ENCODE assay signal across 8 mouse cellular contexts in the genomic region with DNA sequence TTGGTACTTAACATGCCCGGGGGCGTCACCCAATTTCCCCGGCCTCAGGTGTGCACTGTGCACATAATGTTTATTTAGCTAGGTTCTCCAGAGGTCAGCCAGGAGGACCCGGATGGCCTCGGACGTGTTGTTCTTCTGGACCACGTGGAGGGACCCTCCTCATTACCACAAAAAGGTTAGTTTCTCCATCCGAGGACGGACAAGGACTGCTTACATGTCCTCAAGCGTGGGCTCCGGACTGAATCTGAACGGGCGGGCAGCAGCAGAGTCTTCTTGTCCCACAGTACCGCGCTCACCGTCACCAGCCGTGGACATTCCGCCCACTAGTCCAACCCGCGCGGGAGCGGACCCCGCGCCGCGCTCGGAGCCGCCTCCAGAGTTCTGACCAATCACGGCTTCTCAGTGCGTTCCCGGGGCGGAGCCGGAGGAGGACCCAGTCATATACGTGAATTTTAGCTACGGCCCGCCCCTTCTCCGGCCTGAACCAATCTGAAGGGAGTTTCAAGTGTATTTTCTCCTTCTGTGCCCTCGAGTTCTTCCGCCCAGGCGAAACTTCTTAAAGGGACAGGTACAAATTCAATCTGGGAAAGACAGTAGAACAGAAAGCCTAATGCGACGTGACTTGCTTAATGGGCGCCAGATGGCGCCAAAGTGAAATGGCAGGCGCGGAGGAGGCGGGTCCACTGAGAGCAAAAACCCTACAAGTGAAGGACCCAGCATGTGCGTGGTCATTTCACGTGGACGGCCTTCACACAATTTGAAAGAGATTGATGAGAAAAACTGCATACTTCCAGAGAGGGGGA. TPM values are rescaled to one million over a fixed set of nuclear protein-coding genes. Genes with fewer than 3 reads are reported as not detected.
DNase-seq lines count a peak whose midpoint lies in the region; ATAC-seq lines count a peak whose summit lies in the region.

A gene (minus strand): TSS at position 401 of the 803 bp plus-strand sequence.

- no peaks in the 10 kb centered on the region for H3K27me3 ChIP-seq in heart, embryonic 10.5 days (ENCODE audit: insufficient read depth, poor library complexity, severe bottlenecking)
- no peaks in the 10 kb centered on the region for H3K27me3 ChIP-seq in kidney, embryonic 15.5 days

- peak within 1 kb of the TSS; percentile 81 for H3K4me2 ChIP-seq in kidney, embryonic 15.5 days

- peak; percentile 93 for ATAC-seq in erythroblast, adult 5-6 weeks (replicated peaks; ENCODE audit: low FRiP score, poor library complexity, severe bottlenecking)
- peak; percentile 97 for ATAC-seq in kidney, embryonic 15.5 days (replicated peaks; ENCODE audit: low FRiP score)
- peak; percentile 97 for ATAC-seq in monocyte, adult 5-6 weeks (replicated peaks; ENCODE audit: insufficient number of reproducible peaks, low FRiP score, low TSS enrichment, poor library complexity, severe bottlenecking)

- peak within 1 kb of the TSS; percentile 71 for H3K9ac ChIP-seq in kidney, embryonic 15.5 days

- peaks cover 19% of the 10 kb centered on the region for H3K4me1 ChIP-seq in heart, embryonic 10.5 days
- H3K4me1 ChIP-seq in kidney, embryonic 15.5 days = peaks cover 22% of the 10 kb centered on the region

- peak; percentile 95 to 96 for DNase-seq in B cell, adult 2 months
- DNase-seq in brain, adult 2 months (ENCODE audit: low read depth, low spot score) = peak; percentile 100
- DNase-seq in heart, embryonic 10.5 days (ENCODE audit: low spot score) = peak; percentile 100
- DNase-seq in liver = peak; percentile 98
- peak; percentile 95 for DNase-seq in spleen, postnatal 4 days (ENCODE audit: low spot score in 2 of 2)

- WGBS in heart, embryonic 10.5 days = under 1% methylated on average over 50 of the region's 50 CpGs
- WGBS in kidney, embryonic 15.5 days = under 1% methylated on average over 50 of the region's 50 CpGs

- H3K9me3 ChIP-seq in heart, embryonic 10.5 days = no peaks in the 10 kb centered on the region
- H3K9me3 ChIP-seq in kidney, embryonic 15.5 days (replicated peaks) = no peaks in the 10 kb centered on the region

- H3K27ac ChIP-seq in heart, embryonic 10.5 days = peak within 1 kb of the TSS; percentile 87
- peak within 1 kb of the TSS; percentile 48; the same call in 1 of the 2 replicates for H3K27ac ChIP-seq in kidney, embryonic 15.5 days

- peaks cover 22% of the 10 kb centered on the region for H3K36me3 ChIP-seq in heart, embryonic 10.5 days
- H3K36me3 ChIP-seq in kidney, embryonic 15.5 days = peaks cover 30% of the 10 kb centered on the region

- peak within 1 kb of the TSS; percentile 76 for H3K4me3 ChIP-seq in heart, embryonic 10.5 days
- H3K4me3 ChIP-seq in kidney, embryonic 15.5 days (replicated peaks) = peak within 1 kb of the TSS; percentile 71

RNA-seq across cellular contexts. Expression of the gene that starts here (rescaled TPM):
- total RNA-seq in erythroblast, adult 5-6 weeks (2015; ENCODE audit: low replicate concordance) = 14.0 and 24.8 TPM in 2 replicates
- total RNA-seq in erythroblast, adult 5-6 weeks (2017; ENCODE audit: low replicate concordance) = 2.0 and 8.6 TPM in 2 replicates
- 222 and 262 TPM in 2 replicates for polyA plus RNA-seq in heart, embryonic 10.5 days (2016; fragmentation: Nextera tagmentation; extraction: Ambion mirVana)
- polyA plus RNA-seq in kidney, embryonic 15.5 days (2015; fragmentation: Nextera tagmentation; extraction: Ambion mirVana) = 224 and 226 TPM in 2 replicates
- 9.6 to 13.3 TPM (median 9.9 TPM) in 3 replicates for total RNA-seq in monocyte, adult 5-6 weeks (2017)

Comparison
In these comparisons a context has a peak if more than half of its experiments do, and no peak if none do; other contexts are left out.
1. Peak in every context shown above with its lines: DNase-seq, ATAC-seq, H3K4me3 ChIP-seq and H3K27ac ChIP-seq.